Mouse (Mus musculus): ENCODE results near the gene Oas2. TPM values are rescaled to one million over a fixed set of nuclear protein-coding genes. Genes with fewer than 3 reads are reported as not detected.
A peak's percentile ranks its signal among the peaks of the same experiment; 100 is the strongest.

The Oas2 gene
- polyA plus RNA-seq, 1 experiment from 2014 or later = 1.1 TPM

DNA sequence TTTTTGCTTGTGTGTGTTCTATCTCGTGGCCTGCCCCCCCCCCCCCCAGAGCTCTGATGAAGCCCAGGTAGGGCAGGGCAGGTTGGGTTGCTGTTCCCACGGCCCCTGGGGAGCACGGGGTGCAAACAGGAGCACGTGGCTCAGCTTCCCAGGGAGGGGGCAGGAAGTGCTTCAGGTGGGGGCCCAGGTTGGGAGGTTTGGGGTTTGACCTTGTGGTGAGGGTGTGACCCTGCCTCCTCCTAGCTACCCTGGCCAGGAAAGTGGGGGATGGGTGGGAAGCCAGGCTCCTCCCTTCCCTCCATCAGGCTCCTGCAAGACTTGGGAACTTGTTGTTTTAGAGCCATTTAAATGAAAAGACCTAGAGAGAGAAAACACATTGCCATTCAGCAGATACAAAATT is 61.2 kb downstream of the Oas2 start:
- no peak for TF ChIP-seq EP300 (IDR thresholded peaks at IDR 0.05; ENCODE audit: low read depth)
- no peak for TF ChIP-seq CTCF (IDR thresholded peaks at IDR 0.05; ENCODE audit: low read depth)
- Histone ChIP-seq H3K9ac (replicated peaks) (no peak overlapping the region), H3K4me1 (ENCODE audit: insufficient read depth) (no peaks in the 10 kb centered on the region), H3K27ac (ENCODE audit: low read depth) (no peak overlapping the region), H3K4me2 (ENCODE audit: low read depth, low read length) (no peak overlapping the region), H3K27me3 (ENCODE audit: insufficient read depth, low read length) (peaks cover 23% of the 10 kb centered on the region), H3K36me3 (replicated peaks; ENCODE audit: insufficient read depth, low read length) (no peaks in the 10 kb centered on the region), H3K9me3 (ENCODE audit: low read length) (no peaks in the 10 kb centered on the region), H3K4me3 (ENCODE audit: low read depth, low read length) (no peak overlapping the region)
- no peak for ATAC-seq
- DNase-seq = peak; percentile 16
- 18% methylated on average over 4 of the region's 4 CpGs for WGBS (ENCODE audit: insufficient replicate concordance)

DNA sequence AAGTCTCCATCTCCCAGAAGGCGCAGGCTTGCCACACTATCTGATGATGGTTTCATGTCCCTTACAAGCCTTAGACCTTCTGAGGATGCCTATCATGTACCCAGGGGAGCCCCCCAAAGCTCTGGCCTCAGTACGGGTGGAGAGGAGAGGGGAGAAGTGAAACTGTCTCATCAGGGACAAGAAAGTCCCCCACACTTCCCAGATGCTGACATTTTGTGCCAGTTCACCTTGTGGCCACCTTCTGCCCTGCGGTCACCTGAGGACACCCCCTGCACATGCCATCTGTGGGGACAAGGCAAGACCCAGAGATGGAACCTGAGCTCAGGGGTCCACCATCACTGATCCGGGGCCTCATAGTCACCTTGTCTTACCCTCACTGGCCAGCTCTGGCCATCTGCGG is 61.8 kb downstream of the Oas2 start:
- WGBS (ENCODE audit: insufficient replicate concordance) = 63% methylated on average over 5 of the region's 5 CpGs
- Histone ChIP-seq H3K9ac (replicated peaks) (no peak overlapping the region), H3K4me3 (ENCODE audit: low read depth, low read length) (no peak overlapping the region), H3K9me3 (ENCODE audit: low read length) (no peaks in the 10 kb centered on the region), H3K4me2 (ENCODE audit: low read depth, low read length) (no peak overlapping the region), H3K27me3 (ENCODE audit: insufficient read depth, low read length) (peaks cover 23% of the 10 kb centered on the region), H3K4me1 (ENCODE audit: insufficient read depth) (no peaks in the 10 kb centered on the region), H3K36me3 (replicated peaks; ENCODE audit: insufficient read depth, low read length) (no peaks in the 10 kb centered on the region), H3K27ac (ENCODE audit: low read depth) (no peak overlapping the region)
- ATAC-seq (no peak), DNase-seq (no peak)
- no peak for TF ChIP-seq CTCF (IDR thresholded peaks at IDR 0.05; ENCODE audit: low read depth)
- TF ChIP-seq EP300 (IDR thresholded peaks at IDR 0.05; ENCODE audit: low read depth) = no peak

GRCm38 (mm10) chr5:120687484-120687851 is 62.2 kb downstream of the Oas2 start:
- H3K27me3 ChIP-seq (ENCODE audit: insufficient read depth, low read length) = peaks cover 23% of the 10 kb centered on the region
- H3K9ac ChIP-seq (replicated peaks) = no peak overlapping the region
- 48% methylated on average over 3 of the region's 3 CpGs for WGBS (ENCODE audit: insufficient replicate concordance)
- H3K4me3 ChIP-seq (ENCODE audit: low read depth, low read length) = no peak overlapping the region
- no peak overlapping the region for H3K27ac ChIP-seq (ENCODE audit: low read depth)
- ATAC-seq (no peak), DNase-seq (no peak)
- no peaks in the 10 kb centered on the region for H3K36me3 ChIP-seq (replicated peaks; ENCODE audit: insufficient read depth, low read length)
- H3K9me3 ChIP-seq (ENCODE audit: low read length) = no peaks in the 10 kb centered on the region
- no peaks in the 10 kb centered on the region for H3K4me1 ChIP-seq (ENCODE audit: insufficient read depth)
- no peak for TF ChIP-seq EP300 (IDR thresholded peaks at IDR 0.05; ENCODE audit: low read depth)
- no peak for TF ChIP-seq CTCF (IDR thresholded peaks at IDR 0.05; ENCODE audit: low read depth)
- no peak overlapping the region for H3K4me2 ChIP-seq (ENCODE audit: low read depth, low read length)

- ATAC-seq (no peak), DNase-seq (no peak)
- Histone ChIP-seq H3K4me1 (ENCODE audit: insufficient read depth) (no peaks in the 10 kb centered on the region), H3K4me3 (ENCODE audit: low read depth, low read length) (no peak overlapping the region), H3K9me3 (ENCODE audit: low read length) (no peaks in the 10 kb centered on the region), H3K27me3 (ENCODE audit: insufficient read depth, low read length) (peaks cover 25% of the 10 kb centered on the region), H3K27ac (ENCODE audit: low read depth) (no peak overlapping the region), H3K36me3 (replicated peaks; ENCODE audit: insufficient read depth, low read length) (no peaks in the 10 kb centered on the region), H3K9ac (replicated peaks) (no peak overlapping the region), H3K4me2 (ENCODE audit: low read depth, low read length) (no peak overlapping the region)
- TF ChIP-seq CTCF (IDR thresholded peaks at IDR 0.05; ENCODE audit: low read depth) (no peak), EP300 (IDR thresholded peaks at IDR 0.05; ENCODE audit: low read depth) (no peak)
- 47% methylated on average over 6 of the region's 6 CpGs for WGBS (ENCODE audit: insufficient replicate concordance)
Observed at GRCm38 (mm10) chr5:120686749-120687483, 62.7 kb downstream of the Oas2 start.

DNA sequence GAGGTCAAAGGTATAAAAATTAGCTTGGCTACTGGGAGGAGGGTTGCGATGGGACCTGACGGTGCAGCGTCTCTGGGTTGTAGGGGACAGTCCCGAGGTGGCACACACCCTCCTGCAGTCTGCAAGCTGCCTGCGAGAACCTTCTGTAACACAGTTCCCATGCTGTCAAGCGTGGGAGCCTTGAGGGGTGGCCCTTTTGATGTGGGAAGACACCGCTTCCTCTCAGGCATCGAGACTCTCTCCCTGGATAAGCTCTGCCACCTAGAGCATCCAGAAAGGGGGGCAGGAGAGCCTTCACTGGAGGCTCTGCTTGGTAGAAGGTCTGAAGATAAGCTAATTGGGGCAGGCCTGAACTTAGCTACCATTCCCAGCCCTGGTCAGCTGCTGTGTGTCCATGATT is 64.0 kb downstream of the Oas2 start:
- Histone ChIP-seq H3K9ac (replicated peaks) (no peak overlapping the region), H3K27ac (ENCODE audit: low read depth) (no peak overlapping the region), H3K4me1 (ENCODE audit: insufficient read depth) (no peaks in the 10 kb centered on the region), H3K4me3 (ENCODE audit: low read depth, low read length) (no peak overlapping the region), H3K9me3 (ENCODE audit: low read length) (no peaks in the 10 kb centered on the region), H3K36me3 (replicated peaks; ENCODE audit: insufficient read depth, low read length) (no peaks in the 10 kb centered on the region), H3K4me2 (ENCODE audit: low read depth, low read length) (no peak overlapping the region), H3K27me3 (ENCODE audit: insufficient read depth, low read length) (peaks cover 28% of the 10 kb centered on the region)
- DNase-seq (no peak), ATAC-seq (no peak)
- WGBS (ENCODE audit: insufficient replicate concordance) = 47% methylated on average over 8 of the region's 8 CpGs
- TF ChIP-seq CTCF (IDR thresholded peaks at IDR 0.05; ENCODE audit: low read depth) (no peak), EP300 (IDR thresholded peaks at IDR 0.05; ENCODE audit: low read depth) (no peak)

DNA sequence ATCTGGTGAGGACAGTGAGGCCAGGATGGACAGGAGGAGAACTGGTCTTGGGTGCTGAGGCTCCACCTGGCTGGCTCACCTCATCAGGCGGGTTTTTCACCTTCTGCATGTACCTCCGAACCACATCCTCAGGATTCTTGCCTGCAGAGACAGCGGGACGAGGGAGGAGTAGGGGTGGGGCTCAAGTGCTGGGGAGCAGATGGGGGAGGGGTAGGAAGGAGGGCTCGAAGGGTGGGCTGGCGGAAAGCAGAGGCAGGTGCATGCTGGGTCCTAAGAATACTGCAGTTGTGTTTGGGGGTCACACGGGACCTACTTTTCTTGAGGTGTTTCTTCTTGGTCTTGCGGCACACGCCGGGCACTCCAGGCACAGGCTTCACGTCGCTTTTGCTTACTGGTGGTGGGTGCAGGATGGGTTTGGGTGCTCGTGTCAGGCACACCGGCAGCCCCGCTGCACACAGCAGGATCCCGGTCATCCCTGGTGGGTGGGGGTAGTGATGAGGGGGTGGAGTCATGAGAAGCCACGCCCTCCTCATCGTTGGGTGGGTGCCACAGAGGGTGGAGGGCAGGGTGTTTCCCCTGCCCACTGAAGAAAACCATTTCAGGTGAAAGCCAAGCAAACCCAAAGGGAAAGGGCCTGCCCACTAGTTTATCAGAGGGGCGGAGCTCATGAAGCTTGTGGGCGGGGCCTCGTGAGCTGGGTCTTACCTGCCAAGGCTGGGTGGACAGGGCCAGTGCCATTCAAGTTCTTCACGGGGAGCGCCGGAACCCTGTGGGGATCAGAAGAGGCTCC is 66.5 kb downstream of the Oas2 start:
- H3K9me3 ChIP-seq (ENCODE audit: low read length) = no peaks in the 10 kb centered on the region
- no peak overlapping the region for H3K4me3 ChIP-seq (ENCODE audit: low read depth, low read length)
- H3K4me2 ChIP-seq (ENCODE audit: low read depth, low read length) = no peak overlapping the region
- no peak overlapping the region for H3K9ac ChIP-seq (replicated peaks)
- no peaks in the 10 kb centered on the region for H3K36me3 ChIP-seq (replicated peaks; ENCODE audit: insufficient read depth, low read length)
- H3K4me1 ChIP-seq (ENCODE audit: insufficient read depth) = 0 out of 2 replicates have a peak, but pooled peaks cover 3% of the 10 kb centered on the region
- ATAC-seq (no peak), DNase-seq (peak; percentile 21)
- peaks cover 32% of the 10 kb centered on the region for H3K27me3 ChIP-seq (ENCODE audit: insufficient read depth, low read length)
- WGBS (ENCODE audit: insufficient replicate concordance) = 13% methylated on average over 24 of the region's 24 CpGs
- TF ChIP-seq EP300 (IDR thresholded peaks at IDR 0.05; ENCODE audit: low read depth) (no peak), CTCF (IDR thresholded peaks at IDR 0.05; ENCODE audit: low read depth) (no peak)
- H3K27ac ChIP-seq (ENCODE audit: low read depth) = no peak overlapping the region

Measured in liver, postnatal 0 days (tissue).